Mouse (Mus musculus) erythroblast, embryonic 14.5 days (primary cell): ENCODE results near the gene 4933428G20Rik.

Experiments
- GATA1 ChIP-seq: IDR thresholded peaks from 2 replicates; pipeline ENCODE4 v1.6.1; 2012; ENCODE audit warnings: low read length, inconsistent platforms, mixed read lengths
- TAL1 ChIP-seq: IDR thresholded peaks from 3 replicates; pipeline ENCODE4 v1.6.1; 2012; ENCODE audit warnings: low read length, inconsistent platforms, mixed read lengths

DNA sequence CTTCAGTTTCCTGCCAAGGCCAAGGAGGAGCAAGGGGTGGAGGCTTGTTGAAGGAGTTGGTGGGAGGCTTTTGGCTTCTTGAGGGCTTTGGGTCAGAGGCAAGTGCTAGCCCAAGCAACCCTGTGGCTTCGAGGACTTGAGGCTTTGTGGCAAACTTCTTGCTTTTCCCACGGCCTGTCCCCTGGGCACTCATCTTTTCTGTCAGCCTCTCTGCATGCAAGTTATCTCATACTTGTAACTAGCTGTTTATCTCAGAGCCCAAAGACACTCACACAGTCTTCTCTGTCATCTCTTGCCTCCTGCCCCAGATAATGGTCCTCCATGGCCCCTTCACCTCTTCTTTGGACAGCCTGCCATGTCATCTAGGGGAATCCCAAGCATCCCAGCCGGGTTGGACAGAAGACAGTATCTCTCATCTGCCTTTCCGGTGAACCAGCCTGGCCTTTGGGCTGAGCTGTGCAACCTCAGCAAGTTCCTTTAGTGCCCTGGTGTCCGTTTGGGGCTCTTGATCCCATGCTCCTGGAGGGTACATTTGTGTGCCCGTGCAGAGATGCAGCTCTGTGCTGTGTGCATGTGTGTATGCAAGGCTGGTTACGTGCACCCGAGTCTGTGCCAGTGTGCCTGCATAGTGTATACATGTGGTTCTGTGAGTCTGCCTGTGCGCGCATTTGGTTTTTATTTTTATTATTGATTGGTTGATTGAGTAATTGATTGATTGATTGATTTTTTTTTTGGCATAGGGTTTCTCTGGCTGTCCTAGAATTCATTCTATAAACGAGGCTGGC, 57.1 kb downstream of the 4933428G20Rik start:
- TF ChIP-seq GATA1: peak; percentile 64
- TF ChIP-seq TAL1: no peak
